Mouse (Mus musculus) myocyte (in vitro differentiated cells): ENCODE data around the gene Flt3.

Experiments
- CEBPB ChIP-seq: IDR thresholded peaks from 2 replicates; pipeline ENCODE4 v1.6.1; 2011; ENCODE audit warnings: mild to moderate bottlenecking, moderate library complexity; ENCODE audit not compliant: poor library complexity, insufficient read depth, severe bottlenecking
- E2F4 ChIP-seq: IDR thresholded peaks from one replicate; pipeline ENCODE4 v1.6.1; 2011; ENCODE audit warnings: mild to moderate bottlenecking, control low read depth, moderate library complexity; ENCODE audit not compliant: insufficient read depth
- MYOD1 ChIP-seq, 3 experiments: IDR thresholded peaks; one replicate each; pipeline ENCODE4 v1.6.1; 2011; ENCODE audit warnings: control low read depth in 2 of 3, low read depth in 2 of 3, mild to moderate bottlenecking in 2 of 3, moderate library complexity in 1 of 3; ENCODE audit not compliant: insufficient read length in 2 of 3, control insufficient read depth in 1 of 3
- MYOG ChIP-seq, 3 experiments: IDR thresholded peaks; one replicate each; pipeline ENCODE4 v1.6.1; 2011; ENCODE audit warnings: control low read depth in 2 of 3, low read depth in 2 of 3, mild to moderate bottlenecking in 2 of 3; ENCODE audit not compliant: insufficient read length in 2 of 3, control insufficient read depth in 1 of 3, insufficient read depth in 1 of 3
- POLR2A ChIP-seq: IDR thresholded peaks from one replicate; pipeline ENCODE4 v1.6.1; 2011; ENCODE audit warnings: low read depth, mild to moderate bottlenecking, control low read depth, moderate library complexity; ENCODE audit not compliant: insufficient read length
- REST ChIP-seq: IDR thresholded peaks from one replicate; pipeline ENCODE4 v1.6.1; 2011; ENCODE audit warnings: mild to moderate bottlenecking, control low read depth, moderate library complexity; ENCODE audit not compliant: insufficient read depth, insufficient read length
- USF1 ChIP-seq: IDR thresholded peaks from one replicate; pipeline ENCODE4 v1.6.1; 2011; ENCODE audit warnings: low read depth, mild to moderate bottlenecking, control low read depth, moderate library complexity

DNA sequence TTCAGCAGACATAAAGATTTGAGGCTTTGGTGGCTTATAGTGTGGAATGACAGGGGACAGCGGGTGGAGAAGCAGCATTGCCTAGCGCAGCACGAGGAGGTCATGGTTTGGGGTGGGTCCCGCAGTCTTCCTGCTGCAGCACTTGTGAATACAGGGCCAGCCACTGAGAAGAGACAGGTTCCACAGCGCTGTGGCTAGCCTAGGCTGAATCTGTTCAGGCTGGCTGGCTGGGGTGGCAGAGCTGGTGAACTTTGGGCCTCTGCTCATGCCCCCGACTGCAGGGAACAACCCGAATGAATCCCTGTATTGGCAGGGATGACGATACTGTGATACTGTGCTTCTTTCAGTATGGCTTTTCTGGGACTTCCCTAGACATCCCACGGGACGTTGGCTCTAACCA lies 56.4 kb downstream of the Flt3 start:
- TF ChIP-seq POLR2A (no peak), MYOD1 (IDR thresholded peaks at IDR 0.05; ENCODE audit: control insufficient read depth in 1 of 3, insufficient read length in 2 of 3, low read depth in 2 of 3) (no peak), E2F4 (no peak), USF1 (no peak), CEBPB (no peak), REST (no peak), MYOG (IDR thresholded peaks at IDR 0.05; ENCODE audit: control insufficient read depth in 1 of 3, insufficient read depth in 1 of 3, insufficient read length in 2 of 3, low read depth in 2 of 3) (no peak)
